Mouse (Mus musculus) B cell, adult 2 months (primary cell): ENCODE data around the gene Sugp1.
"Not testable (repeated sequence)": the region's sequence is repeated elsewhere in the genome, so short reads cannot be mapped to it uniquely, and the experiment has no call there.

Experiments
- DNase-seq, 2 experiments: peaks; one replicate each; pipeline ENCODE4 v3.0.0; 2022

Sugp1 gene

GRCm38 (mm10) chr8:70042583-70043455 is at the start of gene Sugp1, which contains the start of gene Mau2:
TSS of gene Sugp1 (plus strand) at chr8:70042813.
TSS of gene Mau2 (minus strand) at chr8:70042734.
- peak; percentile 98 to 99 for DNase-seq

- no peak for DNase-seq
These were observed 47.2 kb upstream of the Sugp1 start for GRCm38 (mm10) chr8:69995422-69995775.

- DNase-seq, result peak; percentile 98 to 99
These were observed 46.6 kb upstream of the Sugp1 start, which contains the start of gene Gatad2a for GRCm38 (mm10) chr8:69995776-69996588. TSS of gene Gatad2a (minus strand) at chr8:69996384.

GRCm38 (mm10) chr8:69996589-69997285 is 45.9 kb upstream of the Sugp1 start:
- no peak for DNase-seq

GRCm38 (mm10) chr8:69998706-69999105 is 43.9 kb upstream of the Sugp1 start:
- no peak for DNase-seq

GRCm38 (mm10) chr8:69999236-69999635 is 43.4 kb upstream of the Sugp1 start:
- no peak for DNase-seq

GRCm38 (mm10) chr8:70000226-70000625 is 42.4 kb upstream of the Sugp1 start:
- no peak for DNase-seq

- peak; percentile 67 to 73 for DNase-seq
These were observed 41.3 kb upstream of the Sugp1 start for GRCm38 (mm10) chr8:70001176-70001891.

- not testable (repeated sequence) for DNase-seq
These were observed 40.8 kb upstream of the Sugp1 start for GRCm38 (mm10) chr8:70001892-70002191.

- DNase-seq, result peak; percentile 42 to 49
These were observed 39.4 kb upstream of the Sugp1 start for GRCm38 (mm10) chr8:70003204-70003657.

- DNase-seq, result no peak
These were observed 38.3 kb upstream of the Sugp1 start for GRCm38 (mm10) chr8:70004345-70004744.

GRCm38 (mm10) chr8:70005178-70005577 is 37.4 kb upstream of the Sugp1 start:
- no peak for DNase-seq

GRCm38 (mm10) chr8:70010796-70011195 is 31.8 kb upstream of the Sugp1 start:
- DNase-seq, result not testable (repeated sequence)

- DNase-seq, result no peak
These were observed 30.3 kb upstream of the Sugp1 start for GRCm38 (mm10) chr8:70012350-70012749.

GRCm38 (mm10) chr8:70012763-70013162 is 29.9 kb upstream of the Sugp1 start:
- no peak for DNase-seq

GRCm38 (mm10) chr8:70015017-70015416 is 27.6 kb upstream of the Sugp1 start:
- DNase-seq, result no peak

GRCm38 (mm10) chr8:70023596-70023995 is 19.0 kb upstream of the Sugp1 start:
- no peak for DNase-seq

- no peak for DNase-seq
These were observed 16.5 kb upstream of the Sugp1 start for GRCm38 (mm10) chr8:70026151-70026550.

GRCm38 (mm10) chr8:70030255-70030654 is 12.4 kb upstream of the Sugp1 start:
- DNase-seq, result no peak

- no peak for DNase-seq
These were observed 4.6 kb upstream of the Sugp1 start for GRCm38 (mm10) chr8:70037994-70038393.

GRCm38 (mm10) chr8:70041885-70042546 is 597 bp upstream of the Sugp1 start:
- no peak for DNase-seq

- DNase-seq, result no peak
These were observed 1.4 kb downstream of the Sugp1 start for GRCm38 (mm10) chr8:70043996-70044395.
